Mouse (Mus musculus) forebrain, embryonic 12.5 days (tissue): Measurements from ENCODE around the gene Ubap1. TPM values are rescaled to one million over a fixed set of nuclear protein-coding genes. Genes with fewer than 3 reads are reported as not detected.

Experiments used
- ATAC-seq: fragments of 200-750 bp; cut with Nextera tagmentation; 2 replicates; pipeline ENCODE4 v1.8.0; 2017; ENCODE audit warnings: moderate TSS enrichment; ENCODE audit not compliant: low FRiP score
- H3K27ac ChIP-seq: fragments of 300-500 bp; sonication (generic); 2 replicates; pipeline ENCODE4 v1.5.1; 2016; ENCODE audit warnings: mild to moderate bottlenecking
- H3K27me3 ChIP-seq: fragments of 300-500 bp; sonication (generic); 2 replicates; pipeline ENCODE4 v1.6.1; 2016; ENCODE audit warnings: mild to moderate bottlenecking
- H3K36me3 ChIP-seq: fragments of 300-500 bp; sonication (generic); replicated peaks from 2 replicates; pipeline ENCODE4 v1.6.1; 2016; ENCODE audit warnings: mild to moderate bottlenecking
- H3K4me1 ChIP-seq: fragments of 300-500 bp; sonication (generic); 2 replicates; pipeline ENCODE4 v1.6.1; 2016
- H3K4me2 ChIP-seq: fragments of 300-500 bp; sonication (generic); 2 replicates; pipeline ENCODE4 v1.6.1; 2016; ENCODE audit warnings: mild to moderate bottlenecking, moderate library complexity
- H3K4me3 ChIP-seq: fragments of 300-500 bp; sonication (generic); replicated peaks from 2 replicates; pipeline ENCODE4 v1.5.1; 2016; ENCODE audit warnings: mild to moderate bottlenecking
- H3K9ac ChIP-seq: fragments of 300-500 bp; sonication (generic); 2 replicates; pipeline ENCODE4 v1.6.1; 2016; ENCODE audit warnings: mild to moderate bottlenecking
- H3K9me3 ChIP-seq: fragments of 300-500 bp; sonication (generic); 2 replicates; pipeline ENCODE4 v1.6.1; 2016
- WGBS: fragments of 180-500 bp; shearing (Covaris S2); methylation state at CpG from one replicate; pipeline ENCODE4 v1.1.7; 2016; 5-methylcytosine and 5-hydroxymethylcytosine counted together
- polyA plus RNA-seq: library from polyadenylated mRNA; unstranded; fragments of >200 nt; fragmentation: Nextera tagmentation; extraction: Ambion mirVana; gene quantifications from 2 replicates; pipeline ENCODE4 v1.2.1, GENCODE M21; 2016

Gene Ubap1
- polyA plus RNA-seq, 1 experiment from 2014 or later, result 79.7 TPM

GRCm38 (mm10) chr4:41398353-41398752 lies 49.6 kb downstream of the Ubap1 start:
- Histone ChIP-seq H3K4me1 (no peaks in the 10 kb centered on the region), H3K36me3 (peaks cover 65% of the 10 kb centered on the region), H3K27ac (no peak overlapping the region), H3K4me2 (no peak overlapping the region), H3K27me3 (no peaks in the 10 kb centered on the region), H3K9me3 (no peaks in the 10 kb centered on the region), H3K4me3 (no peak overlapping the region), H3K9ac (no peak overlapping the region)
- no peak for ATAC-seq
- 84% methylated on average over 6 of the region's 6 CpGs for WGBS

GRCm38 (mm10) chr4:41399904-41400303 lies 51.1 kb downstream of the Ubap1 start:
- Histone ChIP-seq H3K9me3 (no peaks in the 10 kb centered on the region), H3K36me3 (peaks cover 59% of the 10 kb centered on the region), H3K4me3 (no peak overlapping the region), H3K9ac (no peak overlapping the region), H3K4me1 (no peaks in the 10 kb centered on the region), H3K27me3 (no peaks in the 10 kb centered on the region), H3K4me2 (no peak overlapping the region), H3K27ac (no peak overlapping the region)
- 92% methylated on average over 5 of the region's 5 CpGs for WGBS
- no peak for ATAC-seq

GRCm38 (mm10) chr4:41401167-41401566 lies 52.4 kb downstream of the Ubap1 start:
- no peak overlapping the region for H3K4me3 ChIP-seq
- H3K9ac ChIP-seq, result no peak overlapping the region
- H3K4me1 ChIP-seq, result no peaks in the 10 kb centered on the region
- no peak for ATAC-seq
- H3K4me2 ChIP-seq, result no peak overlapping the region
- H3K36me3 ChIP-seq, result peaks cover 47% of the 10 kb centered on the region
- no peaks in the 10 kb centered on the region for H3K27me3 ChIP-seq
- no peak overlapping the region for H3K27ac ChIP-seq
- H3K9me3 ChIP-seq, result no peaks in the 10 kb centered on the region

DNA sequence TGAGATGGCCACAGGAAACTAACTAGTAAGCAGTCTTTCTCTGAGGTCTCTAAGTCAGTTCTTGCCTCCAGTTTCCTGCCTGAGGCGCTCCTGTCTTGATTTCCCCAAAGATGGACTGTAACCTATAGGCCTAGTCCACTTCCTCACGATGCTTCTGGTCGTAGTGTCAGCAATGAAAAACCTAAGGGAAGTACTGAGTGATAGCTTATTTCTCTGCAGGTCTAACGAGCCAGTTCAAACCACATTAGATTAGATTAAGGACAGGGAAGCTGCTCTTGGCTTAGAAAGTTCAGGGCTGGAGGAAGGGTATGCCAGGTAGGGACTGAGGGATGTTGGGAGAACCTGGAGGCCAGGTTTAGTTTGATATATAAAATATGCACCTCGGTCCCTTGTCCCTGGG lies 52.8 kb downstream of the Ubap1 start:
- no peak overlapping the region for H3K9ac ChIP-seq

GRCm38 (mm10) chr4:41406597-41406996 lies 57.8 kb downstream of the Ubap1 start:
- Histone ChIP-seq H3K9ac (no peak overlapping the region), H3K9me3 (no peaks in the 10 kb centered on the region), H3K4me1 (no peaks in the 10 kb centered on the region), H3K27ac (no peak overlapping the region), H3K36me3 (peaks cover 42% of the 10 kb centered on the region), H3K4me3 (no peak overlapping the region), H3K27me3 (no peaks in the 10 kb centered on the region), H3K4me2 (no peak overlapping the region)
- 83% methylated on average over 9 of the region's 9 CpGs for WGBS
- no peak for ATAC-seq

More for the DNA sequence above, 52.8 kb downstream of the Ubap1 start:
- Histone ChIP-seq H3K4me3 (no peak overlapping the region), H3K9me3 (no peaks in the 10 kb centered on the region), H3K36me3 (peaks cover 48% of the 10 kb centered on the region), H3K27me3 (no peaks in the 10 kb centered on the region), H3K27ac (no peak overlapping the region), H3K4me2 (no peak overlapping the region), H3K4me1 (no peaks in the 10 kb centered on the region)
- no peak for ATAC-seq
- WGBS, result 90% methylated on average over 5 of the region's 5 CpGs

DNA sequence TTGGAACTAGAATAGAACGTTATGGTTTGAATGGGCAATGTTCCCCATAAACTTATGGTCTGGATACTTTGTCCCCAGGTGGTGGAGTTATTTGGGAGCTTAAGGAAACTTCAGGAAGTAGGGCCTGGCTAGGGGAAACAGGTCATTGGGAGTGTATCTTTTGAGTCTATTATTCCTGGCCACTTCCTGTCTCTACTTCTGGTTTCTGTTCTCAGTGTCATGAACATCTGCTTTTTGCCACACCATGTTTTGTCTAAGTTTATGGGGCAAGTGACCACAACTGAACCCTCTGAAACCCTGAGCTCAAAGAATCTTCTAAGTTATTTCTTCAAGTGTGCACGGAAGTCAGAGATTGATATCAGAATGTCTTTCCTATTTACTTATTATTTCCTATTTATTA lies 58.6 kb downstream of the Ubap1 start:
- WGBS, result 94% methylated on average over 2 of the region's 2 CpGs
- H3K27me3 ChIP-seq, result no peaks in the 10 kb centered on the region
- H3K4me2 ChIP-seq, result no peak overlapping the region
- no peak for ATAC-seq
- no peaks in the 10 kb centered on the region for H3K4me1 ChIP-seq
- H3K27ac ChIP-seq, result no peak overlapping the region
- H3K9me3 ChIP-seq, result no peaks in the 10 kb centered on the region
- peaks cover 38% of the 10 kb centered on the region for H3K36me3 ChIP-seq
- no peak overlapping the region for H3K9ac ChIP-seq
- H3K4me3 ChIP-seq, result no peak overlapping the region

DNA sequence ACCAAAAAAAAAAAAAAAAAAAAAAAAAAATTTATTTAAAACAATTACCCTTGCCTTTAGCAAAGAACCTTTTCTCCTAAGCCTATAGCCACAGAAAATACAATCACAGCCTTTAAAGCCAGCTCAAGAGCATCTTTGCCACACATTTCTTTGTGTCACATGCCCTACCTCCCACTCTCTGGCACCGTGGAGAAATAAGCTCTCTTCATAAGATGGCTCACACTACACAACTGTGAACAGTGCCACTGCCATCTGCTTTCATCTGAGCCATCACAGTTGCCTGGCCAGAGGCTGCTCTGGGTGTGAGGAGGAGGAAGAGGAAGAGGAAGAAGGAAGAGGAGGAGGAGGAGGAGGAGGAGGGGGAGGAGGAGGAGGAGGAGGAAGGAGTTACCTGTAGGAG lies 60.5 kb downstream of the Ubap1 start:
- H3K4me2 ChIP-seq, result no peak overlapping the region
- H3K4me1 ChIP-seq, result no peaks in the 10 kb centered on the region
- H3K36me3 ChIP-seq, result peaks cover 33% of the 10 kb centered on the region
- WGBS, result 91% methylated on average over 1 of the region's 1 CpGs
- no peak for ATAC-seq
- H3K9ac ChIP-seq, result no peak overlapping the region
- H3K4me3 ChIP-seq, result no peak overlapping the region
- H3K27ac ChIP-seq, result no peak overlapping the region
- no peaks in the 10 kb centered on the region for H3K27me3 ChIP-seq
- H3K9me3 ChIP-seq, result no peaks in the 10 kb centered on the region

GRCm38 (mm10) chr4:41416966-41417365 lies 68.2 kb downstream of the Ubap1 start:
- no peaks in the 10 kb centered on the region for H3K9me3 ChIP-seq
- no peaks in the 10 kb centered on the region for H3K4me1 ChIP-seq
- no peak overlapping the region for H3K4me3 ChIP-seq
- ATAC-seq, result no peak
- H3K4me2 ChIP-seq, result no peak overlapping the region
- H3K27me3 ChIP-seq, result no peaks in the 10 kb centered on the region
- no peak overlapping the region for H3K27ac ChIP-seq
- no peak overlapping the region for H3K9ac ChIP-seq
- peaks cover 5% of the 10 kb centered on the region; the same call in 1 of the 2 replicates for H3K36me3 ChIP-seq

DNA sequence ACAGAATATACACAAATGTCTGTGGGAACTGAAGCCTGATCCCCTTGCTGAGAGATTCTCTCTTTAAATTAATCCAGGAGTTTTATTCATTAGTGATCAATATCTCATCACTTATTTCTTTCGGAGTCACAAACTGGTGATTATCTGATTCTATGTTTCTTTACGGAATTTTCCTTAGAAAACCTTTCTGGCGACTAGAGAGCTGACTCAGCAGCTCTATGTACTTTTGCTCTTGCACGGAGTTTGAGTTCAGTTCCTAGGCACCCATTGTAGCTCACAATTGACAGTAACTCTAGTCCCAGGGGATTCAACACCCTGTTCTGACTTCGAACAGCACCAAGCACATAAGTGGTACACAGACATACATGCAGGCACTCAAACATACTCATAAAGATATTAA lies 90.1 kb downstream of the Ubap1 start:
- no peak overlapping the region for H3K4me2 ChIP-seq
- no peaks in the 10 kb centered on the region for H3K9me3 ChIP-seq
- WGBS, result 90% methylated on average over 5 of the region's 5 CpGs
- peaks cover 2% of the 10 kb centered on the region; the same call in 1 of the 2 replicates for H3K36me3 ChIP-seq
- no peak overlapping the region for H3K4me3 ChIP-seq
- H3K9ac ChIP-seq, result no peak overlapping the region
- H3K4me1 ChIP-seq, result no peaks in the 10 kb centered on the region
- no peak overlapping the region for H3K27ac ChIP-seq
- no peaks in the 10 kb centered on the region for H3K27me3 ChIP-seq
- no peak for ATAC-seq

Other genes with a start within 250 kb of the Ubap1 start
- 30.0 and 33.3 TPM in 2 replicates for gene Nol6, start 224.5 kb upstream of the Ubap1 start, polyA plus RNA-seq
- 89.8 and 93.6 TPM in 2 replicates for gene Ube2r2, start 213.3 kb upstream of the Ubap1 start, polyA plus RNA-seq
- 82.6 and 97.6 TPM in 2 replicates for gene Ubap2, start 73.9 kb upstream of the Ubap1 start, polyA plus RNA-seq
- 70.9 and 78.6 TPM in 2 replicates for gene Dcaf12, start 34.1 kb upstream of the Ubap1 start, polyA plus RNA-seq
- 14.3 and 17.9 TPM in 2 replicates for gene Kif24, start 115.9 kb downstream of the Ubap1 start, polyA plus RNA-seq
- 64.0 and 68.2 TPM in 2 replicates for gene Nudt2, start 116.2 kb downstream of the Ubap1 start, polyA plus RNA-seq
- gene AI464131, start 154.1 kb downstream of the Ubap1 start, polyA plus RNA-seq, result 6.3 and 7.8 TPM in 2 replicates
- 7.2 and 10.5 TPM in 2 replicates for gene 1110017D15Rik, start 168.3 kb downstream of the Ubap1 start, polyA plus RNA-seq
- gene Fam219a, start 220.5 kb downstream of the Ubap1 start, polyA plus RNA-seq, result 9.3 and 10.1 TPM in 2 replicates
- 1.5 TPM in 2 replicates for gene Dnaic1, start 220.8 kb downstream of the Ubap1 start, polyA plus RNA-seq